Mouse (Mus musculus) kidney, adult 11 months (tissue): ENCODE results near the gene Heyl.
"Not testable (repeated sequence)": the region's sequence is repeated elsewhere in the genome, so short reads cannot be mapped to it uniquely, and the experiment has no call there.

Experiments used
- DNase-seq: peaks from one replicate; pipeline ENCODE4 v3.0.0; 2022

The Heyl gene

DNA sequence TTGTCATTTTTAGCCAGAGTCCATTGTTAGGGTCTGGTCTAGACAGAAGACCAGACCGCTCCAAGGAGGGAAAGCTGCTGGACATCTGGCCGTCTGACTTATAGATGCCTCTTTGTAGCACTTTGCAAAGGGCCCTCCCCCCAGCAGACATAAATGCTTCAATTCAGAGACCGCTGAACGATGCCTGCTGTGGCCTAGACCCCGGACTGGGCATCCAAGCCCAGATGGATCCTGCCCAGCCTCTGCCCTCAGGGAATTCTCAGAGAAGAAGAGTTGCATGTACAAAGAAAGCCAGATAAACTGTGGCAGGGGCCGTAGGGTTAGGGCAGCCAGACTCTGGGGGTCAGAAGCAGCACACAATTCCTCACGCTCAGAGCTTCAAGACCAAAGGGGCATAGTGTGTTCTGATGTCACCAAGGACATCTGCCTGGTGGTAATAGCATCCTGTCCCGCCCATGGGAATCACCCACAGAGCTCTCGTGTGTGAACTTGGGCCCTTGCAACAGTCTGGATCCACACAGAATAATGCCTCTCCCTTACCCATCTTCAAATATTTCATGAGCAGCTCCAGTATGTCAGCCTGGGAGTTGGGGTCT is 2.6 kb downstream of the Heyl start:
- no peak for DNase-seq

DNA sequence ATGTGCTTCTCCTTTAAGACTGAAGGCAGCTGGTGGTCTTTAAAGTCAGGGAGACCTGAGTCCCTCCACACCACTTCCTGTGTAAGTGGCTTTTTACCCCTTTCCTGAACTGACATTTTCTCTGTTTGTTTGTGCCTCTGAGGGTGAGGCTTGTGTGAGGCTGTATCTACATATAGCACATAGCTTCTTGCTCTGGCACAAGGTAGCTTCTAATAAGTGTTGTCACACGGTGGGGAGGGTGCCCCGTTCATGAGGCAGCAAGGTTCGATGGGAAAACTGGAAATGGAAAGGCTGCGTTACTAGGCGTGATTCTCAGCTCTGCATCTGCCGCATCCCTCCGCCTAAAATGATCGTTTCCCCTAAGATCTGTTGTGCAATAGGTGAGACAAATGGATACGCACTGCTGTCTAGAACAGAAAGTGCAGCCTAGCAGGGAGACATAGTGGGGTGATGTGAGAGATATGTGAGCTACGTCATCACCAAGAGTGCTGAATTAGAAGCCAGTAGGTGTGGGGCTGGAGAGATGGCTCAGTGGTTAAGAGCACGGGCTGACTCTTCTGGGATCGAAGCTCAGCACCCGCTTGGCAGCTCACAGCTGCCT is 3.2 kb downstream of the Heyl start:
- DNase-seq = no peak

- DNase-seq = no peak
These were observed 4.3 kb downstream of the Heyl start for GRCm38 (mm10) chr4:123237386-123238266.

- peak; percentile 55 for DNase-seq
These were observed 6.2 kb downstream of the Heyl start for GRCm38 (mm10) chr4:123239361-123240203.

DNA sequence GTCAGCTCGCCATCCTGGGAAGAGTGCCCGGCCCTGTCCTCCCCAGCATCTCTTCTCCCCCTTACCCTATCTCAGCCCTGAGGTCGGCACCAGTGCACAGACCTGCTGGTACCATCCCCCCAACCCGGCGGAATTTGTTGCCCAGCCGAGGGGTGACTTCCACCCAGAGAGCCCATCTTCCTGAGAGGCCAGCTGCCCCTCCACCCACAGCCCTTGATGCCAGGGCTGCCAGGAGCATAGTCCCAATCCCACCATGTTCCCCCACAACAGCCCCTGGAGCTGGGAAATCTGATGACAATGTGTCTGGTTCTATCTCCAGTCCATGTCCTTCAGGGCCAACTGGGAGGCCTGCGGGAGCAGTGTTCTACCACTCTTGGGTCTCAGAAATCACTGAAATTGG is 12.9 kb downstream of the Heyl start:
- DNase-seq = no peak

- no peak for DNase-seq
These were observed 13.3 kb downstream of the Heyl start for GRCm38 (mm10) chr4:123246651-123247050.

DNA sequence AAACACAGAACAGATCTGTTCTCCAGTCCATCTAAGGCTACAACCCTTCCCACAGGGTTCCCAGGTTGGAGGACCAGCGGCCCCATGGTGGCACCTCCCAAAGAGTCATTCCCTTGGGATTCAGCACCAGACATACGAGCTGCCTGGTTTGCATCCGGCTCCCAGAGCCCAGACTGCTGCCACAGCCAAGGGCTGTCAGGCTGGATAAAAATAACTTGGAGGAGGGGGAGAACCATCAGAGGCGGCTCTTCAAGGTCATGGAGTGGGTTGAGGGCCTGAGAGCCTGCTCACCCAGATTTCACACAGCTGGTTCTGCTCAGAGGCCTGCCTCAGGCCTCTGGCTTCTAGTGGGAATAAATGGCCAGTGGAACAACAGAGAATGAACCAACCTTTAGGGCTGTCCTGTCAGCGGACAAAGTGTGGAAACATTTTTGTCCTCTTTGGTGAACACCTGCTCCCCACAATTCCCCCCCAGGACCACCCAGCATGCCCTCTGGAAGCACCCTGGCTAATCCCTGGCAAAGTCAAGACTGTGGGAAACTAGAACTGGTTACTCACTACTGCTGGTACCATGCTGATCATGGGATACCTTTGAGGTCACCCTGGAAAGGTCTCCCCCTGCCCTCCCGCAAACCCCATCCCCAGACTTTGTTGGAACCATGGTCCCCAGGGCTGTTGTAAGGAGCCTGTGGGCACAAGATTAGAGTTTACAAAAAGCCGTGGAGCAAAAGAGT is 14.0 kb downstream of the Heyl start:
- peak; percentile 47 for DNase-seq

DNA sequence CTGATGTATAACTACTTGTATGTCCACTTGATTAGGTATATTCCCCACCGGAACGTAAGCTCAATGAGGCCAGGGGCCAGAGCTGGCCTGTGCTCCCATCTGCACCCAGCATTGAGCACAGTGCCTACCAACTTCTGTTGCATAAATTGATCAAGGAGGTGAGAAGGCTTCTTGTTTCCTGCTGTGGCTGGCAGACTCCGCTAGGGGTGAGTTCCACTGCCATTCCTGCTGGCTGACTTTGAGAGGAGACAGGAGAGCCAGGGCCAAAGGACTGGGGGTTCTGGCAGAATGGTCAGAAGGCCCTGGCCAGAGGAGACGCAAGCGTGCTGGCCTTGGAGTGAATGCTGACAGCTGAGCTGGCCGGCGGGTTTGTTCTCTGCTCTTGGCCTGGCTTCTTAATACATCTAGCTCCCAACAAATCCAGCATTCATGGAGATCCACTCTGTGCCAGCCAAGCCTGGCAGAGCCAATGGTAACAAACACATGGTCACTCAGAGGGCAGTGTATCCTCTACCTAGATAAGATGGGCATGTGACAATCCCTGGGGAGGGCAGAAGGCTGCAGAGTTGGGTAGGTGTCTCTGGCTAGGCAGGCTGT is 15.7 kb downstream of the Heyl start:
- no peak for DNase-seq

DNA sequence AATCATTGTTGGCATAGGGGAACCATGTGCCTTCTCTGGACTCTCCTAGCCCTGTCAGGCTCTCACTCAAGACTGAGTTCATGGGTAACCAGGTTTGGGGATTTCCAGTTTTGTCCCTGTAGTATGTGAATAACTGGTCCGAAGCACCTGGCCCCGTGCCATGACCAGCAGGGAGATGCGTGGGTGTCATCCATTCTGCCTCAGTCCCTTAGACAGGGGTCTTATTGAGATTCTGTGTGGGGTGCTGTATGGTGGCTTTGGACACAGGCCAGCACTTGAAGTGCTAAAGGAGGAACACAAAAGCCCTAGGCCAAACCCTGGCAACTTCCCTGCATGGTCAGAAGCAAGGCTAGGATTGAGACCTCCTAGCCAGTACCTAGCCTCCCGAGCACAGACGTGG is 18.9 kb downstream of the Heyl start:
- DNase-seq = no peak

DNA sequence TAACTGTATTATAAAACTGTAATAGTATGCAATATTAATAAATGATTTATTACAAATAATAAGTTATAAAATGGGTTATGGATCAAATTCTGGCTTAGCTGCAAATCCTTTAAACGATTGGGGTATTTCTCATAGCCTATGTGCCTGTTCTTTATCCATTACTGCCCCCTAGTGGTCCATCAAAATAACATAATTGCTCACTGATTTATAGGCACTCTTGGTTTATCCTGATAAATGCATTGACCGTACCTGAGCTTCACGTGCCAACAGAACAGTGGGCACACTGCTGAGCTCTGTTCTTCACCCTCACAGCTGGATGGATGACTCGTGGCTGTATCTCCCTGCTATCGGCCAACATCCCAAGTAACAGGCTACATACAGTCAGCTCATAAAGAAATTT is 21.3 kb downstream of the Heyl start:
- DNase-seq = no peak

- DNase-seq = no peak
These were observed 26.9 kb downstream of the Heyl start for GRCm38 (mm10) chr4:123260071-123260746.

GRCm38 (mm10) chr4:123261721-123262401 is 28.5 kb downstream of the Heyl start, which contains the start of gene Pabpc4:
Pabpc4 (plus strand) TSS chr4:123262351.
- no peak for DNase-seq

DNA sequence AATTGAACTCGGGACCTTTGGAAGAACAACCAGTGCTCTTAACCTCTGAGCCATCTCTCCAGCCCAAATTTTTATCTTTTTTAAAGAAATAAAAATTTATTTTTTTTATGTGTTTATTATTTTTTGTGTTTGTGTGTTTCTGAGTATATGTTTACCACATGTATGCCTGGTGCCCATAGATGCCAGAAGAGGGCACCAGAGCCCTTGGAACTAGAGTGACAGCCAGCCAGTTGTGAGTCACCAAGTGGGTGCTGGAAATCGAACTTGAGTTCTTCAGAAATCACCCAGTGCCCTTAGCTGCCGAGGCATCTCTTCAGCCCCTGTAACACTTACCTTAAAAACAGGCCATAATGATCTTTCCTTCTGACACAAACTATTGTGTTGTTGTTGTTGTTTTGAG is 37.7 kb downstream of the Heyl start:
- no peak for DNase-seq

DNA sequence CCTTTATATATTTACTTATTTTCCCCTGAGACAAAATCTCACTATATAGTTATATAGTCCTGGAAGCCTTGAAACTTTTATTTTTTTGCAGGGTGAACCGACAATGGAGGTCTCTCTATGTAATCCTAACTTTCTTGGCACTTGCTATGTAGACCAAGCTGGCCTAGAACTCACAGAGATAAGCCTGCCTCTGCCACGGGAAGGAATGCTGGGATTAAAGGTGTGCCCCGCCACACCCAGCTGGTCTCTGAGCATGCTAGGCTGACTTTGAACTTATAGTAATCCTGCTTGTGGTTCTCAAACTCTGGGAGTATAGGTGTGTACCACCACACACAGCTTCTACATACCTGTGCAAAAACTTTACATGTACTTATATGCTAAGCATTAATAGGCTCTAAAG is 46.8 kb downstream of the Heyl start:
- DNase-seq = no peak

- peak; percentile 92 for DNase-seq
These were observed 49.1 kb downstream of the Heyl start for GRCm38 (mm10) chr4:123282500-123282899.

GRCm38 (mm10) chr4:123282915-123283674 is 49.7 kb downstream of the Heyl start:
- DNase-seq = not testable (repeated sequence)

DNA sequence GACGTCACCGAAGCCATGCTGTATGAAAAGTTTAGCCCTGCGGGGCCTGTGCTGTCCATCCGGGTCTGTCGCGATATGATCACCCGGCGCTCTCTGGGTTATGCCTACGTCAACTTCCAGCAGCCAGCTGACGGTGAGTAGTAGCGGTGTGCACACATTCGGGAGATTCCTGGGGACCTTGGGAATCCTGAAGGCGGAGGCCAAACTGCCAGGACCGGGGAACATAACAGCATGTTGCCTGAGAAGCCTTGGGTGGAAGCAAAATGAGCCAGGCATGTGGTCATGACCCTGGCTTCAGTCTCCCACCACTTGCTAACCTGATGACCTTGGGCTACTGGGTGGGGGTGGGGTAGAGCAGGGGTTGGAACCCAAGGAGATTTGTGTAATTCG is 50.3 kb downstream of the Heyl start:
- DNase-seq = peak; percentile 45

- DNase-seq = peak; percentile 50
These were observed 51.6 kb downstream of the Heyl start for GRCm38 (mm10) chr4:123284731-123285624.

- DNase-seq = no peak
These were observed 53.4 kb downstream of the Heyl start for GRCm38 (mm10) chr4:123286790-123287189.
